14 mouse cellular contexts compared by ENCODE assay signal in genomic region chrX:90927989-90928388, GRCm38 (mm10). TPM values are rescaled to one million over a fixed set of nuclear protein-coding genes. Genes with fewer than 3 reads are reported as not detected.
DNase-seq lines count a peak whose midpoint lies in the region; ATAC-seq and TF ChIP-seq lines count a peak whose summit lies in the region.
"Had no signal": no experiment of that assay in that cellular context is flagged by ENCODE, and none has a peak within 500 bp of the region (broad histone marks: within the 10 kb centered on the region; RNA-seq: fewer than 3 reads in every experiment).

No protein-coding gene starts in this region.

- no peaks in the 10 kb centered on the region for H3K27me3 ChIP-seq in forebrain, postnatal 0 days (ENCODE audit: insufficient read depth, low read length)
- no peaks in the 10 kb centered on the region for H3K27me3 ChIP-seq in forebrain, embryonic 12.5 days
- peaks cover 65% of the 10 kb centered on the region for H3K27me3 ChIP-seq in Patski
- H3K27me3 ChIP-seq: heart, embryonic 13.5 days; megakaryocyte, embryonic 14.5 days had no signal

- intact Hi-C loops in left cerebral cortex, postnatal 4 days (cut with DNase I): no loop called here

- no peaks in the 10 kb centered on the region for H3K36me3 ChIP-seq in forebrain, postnatal 0 days (ENCODE audit: insufficient read depth)
- no peaks in the 10 kb centered on the region for H3K36me3 ChIP-seq in forebrain, embryonic 12.5 days (replicated peaks)
- H3K36me3 ChIP-seq: heart, embryonic 13.5 days; limb, embryonic 10.5 days had no signal

- no peaks in the 10 kb centered on the region for H3K4me1 ChIP-seq in forebrain, postnatal 0 days (ENCODE audit: insufficient read depth)
- H3K4me1 ChIP-seq in forebrain, embryonic 12.5 days: no peaks in the 10 kb centered on the region
- H3K4me1 ChIP-seq: heart, embryonic 13.5 days; limb, embryonic 10.5 days; megakaryocyte, embryonic 14.5 days had no signal

- H3K4me2 ChIP-seq in forebrain, postnatal 0 days (ENCODE audit: low read depth): no peak overlapping the region
- H3K4me2 ChIP-seq in forebrain, embryonic 12.5 days: no peak overlapping the region
- H3K4me2 ChIP-seq: heart, embryonic 13.5 days had no signal

- H3K27ac ChIP-seq in forebrain, postnatal 0 days (ENCODE audit: low read depth, low read length): no peak overlapping the region
- H3K27ac ChIP-seq in forebrain, embryonic 12.5 days: no peak overlapping the region
- H3K27ac ChIP-seq: heart, embryonic 13.5 days; limb, embryonic 10.5 days had no signal

- TF ChIP-seq CTCF in forebrain, postnatal 0 days (IDR thresholded peaks at IDR 0.05; ENCODE audit: low read depth): peak; percentile 56
- peak; percentile 49 for TF ChIP-seq CTCF in Patski (IDR thresholded peaks at IDR 0.05)

- no peak overlapping the region for H3K4me3 ChIP-seq in forebrain, postnatal 0 days (ENCODE audit: low read depth, low read length)
- no peak overlapping the region for H3K4me3 ChIP-seq in forebrain, embryonic 12.5 days (replicated peaks)
- H3K4me3 ChIP-seq: heart, embryonic 13.5 days; limb, embryonic 10.5 days; megakaryocyte, embryonic 14.5 days had no signal

- POLR2A ChIA-PET in Patski (lab: Charles Lee): no interaction called here

- CTCF ChIA-PET in Patski (lab: Charles Lee): no interaction called here

- ATAC-seq in forebrain, postnatal 0 days: no peak
- ATAC-seq in forebrain, embryonic 12.5 days (ENCODE audit: low FRiP score): no peak
- no peak for ATAC-seq in Patski

- 48% methylated on average over 1 of the region's 1 CpGs for WGBS in forebrain, postnatal 0 days
- WGBS in forebrain, embryonic 12.5 days: 74% methylated on average over 1 of the region's 1 CpGs

- H3K9ac ChIP-seq in forebrain, postnatal 0 days: no peak overlapping the region
- no peak overlapping the region for H3K9ac ChIP-seq in forebrain, embryonic 12.5 days
- H3K9ac ChIP-seq: heart, embryonic 13.5 days had no signal

- H3K9me3 ChIP-seq in forebrain, postnatal 0 days (ENCODE audit: low read length): no peaks in the 10 kb centered on the region
- H3K9me3 ChIP-seq in forebrain, embryonic 12.5 days: no peaks in the 10 kb centered on the region
- H3K9me3 ChIP-seq: heart, embryonic 13.5 days; limb, embryonic 10.5 days; megakaryocyte, embryonic 14.5 days had no signal

- in situ Hi-C loops in Patski (cut with MboI; ENCODE audit: low pct_unique_long_range_greater_than_20kb): no loop called here

- DNase-seq in forebrain, postnatal 0 days: peak; percentile 30
- peak; percentile 0 for DNase-seq in left cerebral cortex, postnatal 4 days
- DNase-seq in left cerebral cortex, adult 11 months (ENCODE audit: low spot score): no peak
- no peak for DNase-seq in Patski (ENCODE audit: low read depth, low spot score)
- DNase-seq in mesoderm, embryonic 11.5 days (ENCODE audit: low read depth, low spot score): peak; percentile 2
- no peak for DNase-seq in thymus, postnatal 36 days
- no peak for DNase-seq in adrenal gland, postnatal 10 days
- DNase-seq: cerebellum, postnatal 25 days; lung, adult 18-20 months had no signal

RNA-seq across cellular contexts. Expression of gene Gm44, which starts 36.0 kb away (rescaled TPM):
- total RNA-seq in forebrain, postnatal 0 days (2014; rRNA removed): not detected in 2 replicates
- polyA plus RNA-seq in forebrain, postnatal 0 days (2015; fragmentation: Nextera tagmentation; extraction: Ambion mirVana): not detected in 2 replicates
- not detected in 2 replicates for polyA plus RNA-seq in forebrain, embryonic 12.5 days (2016; fragmentation: Nextera tagmentation; extraction: Ambion mirVana)
- not detected for total RNA-seq in left cerebral cortex, postnatal 4 days (2021)
- not detected for polyA plus RNA-seq in Patski (2021)
- total RNA-seq in adrenal gland, postnatal 10 days (2021): not detected
- total RNA-seq: gastrocnemius, adult 18-20 months had no signal
- polyA plus RNA-seq: heart, embryonic 13.5 days; limb, embryonic 10.5 days had no signal

Comparison
In these comparisons a context has a peak if more than half of its experiments do, and no peak if none do; other contexts are left out.
1. DNase-seq: peak in forebrain, postnatal 0 days (single experiment), left cerebral cortex, postnatal 4 days (single experiment) and mesoderm, embryonic 11.5 days (single experiment); none in left cerebral cortex, adult 11 months (single experiment), Patski (single experiment), thymus, postnatal 36 days (0 of 2) and adrenal gland, postnatal 10 days (single experiment).